Mouse (Mus musculus): ENCODE measurements around the gene Ttll5.

The Ttll5 gene

DNA sequence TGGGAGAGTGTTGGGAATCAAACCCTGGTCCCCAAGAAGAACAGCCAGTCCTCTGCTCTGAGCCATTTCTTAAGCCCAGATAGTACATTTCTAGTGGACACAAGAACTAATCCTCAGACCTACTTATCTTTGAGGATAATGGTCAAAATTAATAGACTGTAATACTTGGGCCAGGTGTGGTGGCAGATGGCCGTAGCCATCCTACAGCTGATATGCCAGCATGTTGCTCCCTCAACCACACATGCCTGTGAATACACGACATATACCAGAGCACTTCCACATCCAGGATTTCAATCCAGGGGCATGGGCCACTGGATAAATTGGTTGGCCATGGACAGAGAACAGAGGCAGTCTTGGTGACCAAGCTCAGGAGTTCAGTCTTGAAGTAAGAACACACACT lies 230.8 kb downstream of the Ttll5 start:
- DNase-seq (ENCODE audit: low spot score in 2 of 2), result no peak

DNA sequence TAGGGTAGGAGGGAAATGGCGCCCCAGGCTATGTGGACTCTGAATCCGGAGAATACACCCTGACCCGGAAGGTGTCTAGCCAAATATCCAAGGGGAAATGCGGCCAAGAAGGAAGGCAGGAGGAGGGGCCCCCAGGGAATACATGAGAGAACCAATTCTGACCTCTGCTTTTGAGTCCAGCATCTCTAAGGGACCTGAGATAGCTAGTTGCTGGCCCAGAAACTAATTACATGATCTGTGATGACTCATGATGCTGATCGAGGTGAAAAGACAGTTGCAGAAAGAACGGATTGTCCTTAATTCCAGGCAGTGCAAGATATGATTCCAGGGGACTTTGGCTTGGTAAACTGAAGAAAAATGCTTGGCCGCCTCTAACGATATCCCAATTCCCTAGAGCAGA lies 232.5 kb downstream of the Ttll5 start:
- no peak for DNase-seq (ENCODE audit: low spot score in 2 of 2)

GRCm38 (mm10) chr12:86057516-86057915 lies 233.1 kb downstream of the Ttll5 start:
- no peak for DNase-seq (ENCODE audit: low spot score in 2 of 2)

- no peak for DNase-seq (ENCODE audit: low spot score in 2 of 2)
These were observed 234.9 kb downstream of the Ttll5 start for GRCm38 (mm10) chr12:86059341-86059740.

DNA sequence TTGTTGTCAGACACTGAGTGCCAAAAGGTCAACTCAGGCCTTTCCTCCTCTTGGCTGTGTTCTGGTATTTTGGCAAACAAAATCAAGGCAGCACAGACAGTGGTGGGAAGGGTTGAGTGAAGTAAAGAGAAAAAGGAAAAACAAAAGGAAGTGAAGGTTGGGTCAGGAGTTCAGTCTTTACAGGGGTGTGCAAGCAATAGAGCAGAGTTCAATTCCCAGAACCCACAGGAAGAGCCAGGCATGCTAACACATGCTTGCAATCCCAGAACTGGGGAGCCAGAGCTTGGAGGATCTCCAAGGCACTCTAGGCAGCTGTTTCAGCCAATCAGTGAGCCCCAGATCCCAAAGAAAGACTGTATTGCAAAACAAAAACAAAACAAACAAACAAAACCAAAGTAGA lies 240.3 kb downstream of the Ttll5 start:
- DNase-seq (ENCODE audit: low spot score in 2 of 2), result no peak

DNA sequence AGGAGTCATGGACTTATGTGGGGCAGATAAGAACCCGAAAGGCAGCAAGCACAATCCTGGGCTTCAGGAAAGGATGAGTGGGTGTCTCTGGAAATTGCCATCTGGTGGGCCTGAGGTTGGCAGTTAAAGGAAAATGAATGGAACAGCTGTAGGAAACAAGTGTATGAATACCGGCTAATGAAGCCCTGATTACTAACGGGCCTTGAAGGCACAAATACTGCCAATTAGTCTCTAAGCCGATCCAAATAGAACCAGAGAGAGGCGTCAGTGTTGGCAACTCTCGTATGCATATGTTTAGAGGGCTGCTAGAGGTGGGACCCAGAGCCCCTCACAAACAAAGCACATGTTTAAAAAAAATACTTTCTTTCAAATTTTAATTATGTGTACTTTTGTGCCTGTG lies 247.0 kb downstream of the Ttll5 start:
- no peak for DNase-seq (ENCODE audit: low spot score in 2 of 2)

- no peak for DNase-seq (ENCODE audit: low spot score in 2 of 2)
These were observed 250.2 kb downstream of the Ttll5 start for GRCm38 (mm10) chr12:86074681-86075080.

DNA sequence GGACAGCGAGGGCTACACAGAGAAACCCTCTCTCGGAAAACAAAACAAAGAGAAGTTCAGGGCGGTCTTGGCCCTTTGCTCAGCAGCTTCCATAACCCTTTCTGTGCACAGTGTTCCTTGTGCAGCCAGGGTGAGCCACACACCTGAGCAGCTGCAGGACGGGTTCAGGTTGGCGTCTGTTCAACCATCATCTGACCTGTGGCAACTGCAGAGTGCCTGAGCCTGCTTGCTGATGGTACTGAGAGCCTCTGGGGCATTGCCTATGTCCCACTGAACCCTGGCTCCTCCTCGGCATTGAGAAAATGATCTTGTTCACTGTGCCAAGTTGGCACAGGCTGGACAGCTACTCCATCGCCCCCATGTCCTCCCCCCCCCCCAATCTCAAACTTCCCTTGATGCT lies 250.9 kb downstream of the Ttll5 start:
- no peak for DNase-seq (ENCODE audit: low spot score in 2 of 2)

DNA sequence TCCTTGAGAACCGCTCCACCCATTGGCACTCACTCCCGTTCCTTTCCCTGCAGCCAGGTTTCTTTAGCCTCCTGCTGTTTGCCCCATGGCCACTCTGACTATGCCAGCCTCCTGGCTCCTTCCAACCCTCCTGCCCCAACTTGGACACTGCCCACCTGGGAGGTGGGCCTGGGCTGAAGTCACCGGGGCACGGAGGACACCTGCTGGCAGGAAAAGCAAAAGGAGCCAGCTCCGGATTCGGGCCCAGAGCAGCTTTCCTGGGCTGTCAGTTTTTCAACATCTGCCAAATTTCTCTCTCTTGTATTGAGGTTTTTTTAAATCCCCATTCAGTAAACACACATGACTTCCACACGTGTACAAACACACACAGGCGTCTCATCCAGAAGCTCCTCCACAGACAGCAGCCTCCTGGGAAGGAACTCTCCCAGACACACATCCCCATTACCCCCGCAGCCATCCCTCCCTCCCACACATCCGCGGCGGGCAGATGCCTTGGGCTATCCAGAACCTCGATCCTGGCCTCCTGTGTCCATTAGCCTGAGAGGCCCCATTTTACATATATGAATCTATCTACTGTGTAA lies 252.0 kb downstream of the Ttll5 start:
- no peak for DNase-seq (ENCODE audit: low spot score in 2 of 2)

DNA sequence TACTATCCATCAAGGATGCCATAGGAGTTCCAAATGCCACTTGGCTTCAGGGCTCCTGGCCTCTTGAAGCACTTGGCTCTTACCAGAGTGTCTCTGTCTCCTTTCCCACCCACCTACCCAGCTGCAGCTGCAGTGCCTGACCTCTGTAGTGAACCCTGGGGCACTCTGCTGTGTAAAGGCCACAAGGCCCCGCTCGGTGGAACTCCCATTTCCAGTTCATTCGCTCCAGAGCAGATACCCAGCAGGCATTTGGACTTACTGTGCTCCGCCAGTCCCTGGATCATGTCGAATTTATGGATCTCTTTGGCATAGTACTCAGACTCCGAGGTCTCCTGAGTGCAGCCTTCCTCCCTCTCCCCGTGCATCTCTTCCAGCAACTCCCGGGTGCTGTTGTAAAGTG lies 252.9 kb downstream of the Ttll5 start:
- DNase-seq (ENCODE audit: low spot score in 2 of 2), result no peak

DNA sequence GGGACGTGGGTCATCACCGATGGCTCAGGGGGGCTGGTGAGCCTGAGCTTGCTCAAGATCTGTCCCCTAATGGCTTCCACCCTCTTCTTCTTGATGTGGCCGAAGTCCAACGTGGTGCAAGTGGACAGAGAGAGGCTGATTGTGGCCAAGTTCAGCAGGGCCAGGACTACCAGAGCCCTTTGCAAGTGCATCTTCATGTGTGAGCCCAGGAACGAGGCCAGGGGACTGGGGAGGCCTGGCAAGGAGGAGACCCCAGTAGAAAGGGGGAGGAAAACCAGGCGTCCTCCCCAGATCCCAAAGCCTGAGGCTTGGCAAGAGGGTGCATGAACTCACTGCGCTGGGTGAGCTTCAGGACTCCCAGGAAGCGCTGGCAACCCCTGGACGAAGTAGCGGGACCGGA lies 253.3 kb downstream of the Ttll5 start:
- no peak for DNase-seq (ENCODE audit: low spot score in 2 of 2)

DNA sequence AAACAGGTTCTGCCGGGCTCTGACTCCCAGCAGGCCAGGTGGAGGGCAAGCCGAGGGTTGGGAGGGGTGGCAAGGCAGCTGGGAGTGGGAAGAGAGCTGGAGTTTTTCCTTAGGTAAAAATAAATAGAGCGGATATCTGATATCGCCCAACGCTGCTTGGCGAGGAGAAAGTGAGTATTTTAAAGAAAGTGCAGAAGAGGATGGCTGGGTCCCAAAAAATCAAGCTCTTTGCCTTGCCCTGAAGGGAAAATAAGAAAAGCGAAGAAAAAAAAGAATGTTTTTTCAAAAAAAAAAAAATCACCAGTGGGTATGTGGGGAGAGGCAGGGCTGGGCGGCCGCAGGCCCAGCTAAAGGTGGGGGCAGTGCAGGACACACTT lies 253.7 kb downstream of the Ttll5 start:
- no peak for DNase-seq (ENCODE audit: low spot score in 2 of 2)

DNA sequence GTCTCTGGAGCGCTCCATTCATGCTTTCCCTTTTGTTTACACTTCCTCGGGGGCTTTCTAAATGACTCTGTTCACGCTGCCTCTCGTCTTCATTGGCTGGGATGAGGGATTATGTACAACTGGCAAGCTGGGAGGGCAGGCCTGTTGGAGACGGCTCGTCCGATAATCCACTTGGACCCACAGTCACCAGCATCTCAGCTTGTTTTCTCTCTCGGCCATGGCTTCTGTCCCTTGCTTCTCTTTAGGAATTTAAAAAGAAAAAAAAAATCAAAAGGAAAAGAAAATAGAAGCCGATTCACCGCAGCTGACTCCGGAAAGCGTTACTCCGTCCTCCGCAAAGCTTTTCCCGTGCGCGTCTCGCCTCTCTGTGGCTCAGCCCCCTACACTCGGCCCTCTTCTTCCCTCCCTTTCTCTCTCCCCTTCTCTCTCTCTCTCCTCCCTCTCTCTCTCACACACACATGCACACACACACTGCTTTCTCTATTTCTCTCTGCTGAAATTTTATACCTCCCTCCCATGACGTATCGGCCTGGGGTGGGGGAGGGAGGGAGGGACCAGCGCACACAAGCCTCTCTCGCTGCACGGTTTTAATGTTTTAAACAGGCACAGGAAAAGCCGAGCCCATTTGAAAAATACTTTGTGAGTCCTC lies 254.2 kb downstream of the Ttll5 start, which contains the start of gene Tgfb3:
Gene Tgfb3 (minus strand): TSS at position 489 of the 649 bp plus-strand sequence.
- DNase-seq (ENCODE audit: low spot score in 2 of 2), result peak in 1 of 2 experiments; percentile 15

- peak; percentile 56 to 82 for DNase-seq (ENCODE audit: low spot score in 2 of 2)
These were observed 254.8 kb downstream of the Ttll5 start for GRCm38 (mm10) chr12:86079202-86079667.

DNA sequence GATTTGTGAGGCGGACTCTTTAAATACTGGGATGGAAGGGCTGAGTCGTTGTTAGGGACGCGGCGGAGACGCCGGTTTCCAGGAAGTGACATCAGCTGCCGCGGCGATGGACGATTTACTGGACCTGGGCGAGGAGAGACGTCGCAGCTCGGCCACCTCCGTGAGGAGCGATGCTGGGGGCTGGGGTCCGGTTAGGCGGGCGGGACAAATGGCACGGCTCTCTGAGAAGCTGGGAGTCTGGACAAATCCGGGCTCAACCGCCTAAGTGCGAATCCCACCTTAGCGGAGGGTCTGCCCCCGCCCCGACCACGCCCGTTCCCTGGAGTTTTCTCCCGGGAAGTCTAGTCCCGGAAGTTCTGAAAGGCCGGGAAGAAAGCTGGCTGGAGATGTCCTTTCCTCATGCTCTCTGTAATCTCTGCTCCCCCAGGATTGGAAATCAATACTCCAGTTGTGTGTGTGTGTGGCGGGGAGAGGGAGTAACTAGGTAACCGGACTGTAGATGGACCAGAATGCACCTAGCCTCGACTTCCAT lies 258.1 kb downstream of the Ttll5 start, which contains the start of gene Ift43:
Gene Ift43 (plus strand): TSS at position 61 of the 532 bp plus-strand sequence.
- peak in 1 of 2 experiments; percentile 8 for DNase-seq (ENCODE audit: low spot score in 2 of 2)

GRCm38 (mm10) chr12:86085873-86086272 lies 261.4 kb downstream of the Ttll5 start:
- no peak for DNase-seq (ENCODE audit: low spot score in 2 of 2)

DNA sequence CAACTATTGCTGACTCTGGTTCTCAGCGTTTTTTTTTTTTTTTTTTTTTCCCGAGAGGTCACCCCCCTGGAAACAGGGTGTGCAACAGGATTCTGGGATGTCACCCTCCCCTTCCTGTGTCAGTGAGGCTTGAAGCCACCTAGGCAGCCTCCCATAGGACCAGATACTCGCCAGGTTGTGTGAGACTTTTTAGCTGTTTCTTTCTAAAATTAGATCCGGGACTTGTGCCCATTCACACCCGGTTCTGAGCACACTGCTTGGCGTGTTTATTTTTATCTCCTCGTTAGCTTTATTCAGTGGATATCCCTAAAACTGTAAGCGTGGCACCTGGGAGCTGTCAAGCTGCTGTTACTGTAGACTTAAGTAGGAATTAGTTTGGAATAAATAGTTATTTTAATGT lies 262.1 kb downstream of the Ttll5 start:
- no peak for DNase-seq (ENCODE audit: low spot score in 2 of 2)

DNA sequence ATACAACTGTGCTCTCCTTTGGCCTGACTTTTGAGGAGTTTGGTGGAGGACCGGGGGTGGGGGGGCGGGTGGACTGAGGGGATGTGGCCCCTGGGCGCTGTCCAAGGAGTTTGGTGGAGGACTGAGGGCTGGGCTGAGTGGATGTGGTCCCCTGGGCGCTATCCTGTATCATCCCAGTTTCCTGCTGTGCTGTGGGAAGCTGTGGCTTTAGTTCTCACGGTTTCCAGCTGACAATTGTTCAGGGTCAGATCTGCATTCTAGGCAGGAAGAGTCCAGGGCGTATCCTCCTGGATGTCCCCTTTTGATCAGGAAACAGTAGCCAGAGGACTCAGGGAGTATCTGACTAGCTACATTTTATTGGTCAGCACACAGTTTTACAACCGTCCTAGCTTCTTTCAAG lies 263.6 kb downstream of the Ttll5 start:
- DNase-seq (ENCODE audit: low spot score in 2 of 2), result no peak

- DNase-seq (ENCODE audit: low spot score in 2 of 2), result no peak
These were observed 266.3 kb downstream of the Ttll5 start for GRCm38 (mm10) chr12:86090764-86091163.

DNA sequence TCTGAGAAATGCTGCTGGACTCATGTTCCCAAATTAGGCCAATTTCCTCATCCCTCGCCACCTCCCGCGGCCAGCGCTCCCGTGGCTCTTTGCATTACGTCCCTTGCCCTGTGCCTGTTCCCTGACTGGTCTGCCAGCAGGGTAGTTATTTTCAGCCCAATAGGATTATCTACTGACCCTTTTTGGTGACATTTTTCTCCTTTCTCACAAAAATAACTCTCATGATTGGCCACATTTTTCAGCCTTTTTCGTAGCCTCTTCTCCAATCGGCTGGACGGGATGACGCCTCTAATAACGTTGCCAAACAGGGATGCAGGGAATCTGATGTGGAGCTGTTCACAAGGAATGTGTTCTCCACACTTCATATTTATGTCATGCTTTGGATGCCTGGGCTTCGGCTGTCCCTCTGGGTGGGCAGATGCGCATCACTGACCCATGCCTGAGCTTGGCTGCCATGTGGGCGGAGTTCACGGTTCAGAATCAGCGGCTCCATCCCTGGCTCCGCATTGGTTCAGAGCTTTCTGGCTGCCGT lies 267.2 kb downstream of the Ttll5 start:
- no peak for DNase-seq (ENCODE audit: low spot score in 2 of 2)

- DNase-seq (ENCODE audit: low spot score in 2 of 2), result no peak
These were observed 269.6 kb downstream of the Ttll5 start for GRCm38 (mm10) chr12:86094075-86094474.

DNA sequence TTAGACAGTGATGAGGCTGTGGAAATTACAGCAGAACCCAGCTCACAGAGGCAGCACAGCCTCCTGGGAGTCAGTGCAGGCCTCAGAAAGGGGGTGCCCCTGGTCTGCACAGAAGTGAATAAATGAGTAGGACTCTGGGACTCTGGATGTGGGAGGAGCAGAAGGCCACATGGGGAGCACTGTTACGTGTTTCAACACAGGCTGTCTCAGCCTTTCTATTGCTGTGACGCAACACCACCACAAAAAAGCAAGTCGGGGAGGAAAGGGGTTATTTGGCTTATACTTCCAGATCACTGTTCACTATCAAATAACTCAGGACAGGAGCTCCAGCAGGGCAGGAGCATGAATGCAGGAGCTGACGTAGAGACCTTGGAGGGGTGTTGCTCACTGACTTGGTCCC lies 271.3 kb downstream of the Ttll5 start:
- no peak for DNase-seq (ENCODE audit: low spot score in 2 of 2)

GRCm38 (mm10) chr12:86097781-86098180 lies 273.3 kb downstream of the Ttll5 start:
- no peak for DNase-seq (ENCODE audit: low spot score in 2 of 2)

Measured in thymus, postnatal 10 days (tissue).